Mouse (Mus musculus): ENCODE results near the gene Dhx15.

DNA sequence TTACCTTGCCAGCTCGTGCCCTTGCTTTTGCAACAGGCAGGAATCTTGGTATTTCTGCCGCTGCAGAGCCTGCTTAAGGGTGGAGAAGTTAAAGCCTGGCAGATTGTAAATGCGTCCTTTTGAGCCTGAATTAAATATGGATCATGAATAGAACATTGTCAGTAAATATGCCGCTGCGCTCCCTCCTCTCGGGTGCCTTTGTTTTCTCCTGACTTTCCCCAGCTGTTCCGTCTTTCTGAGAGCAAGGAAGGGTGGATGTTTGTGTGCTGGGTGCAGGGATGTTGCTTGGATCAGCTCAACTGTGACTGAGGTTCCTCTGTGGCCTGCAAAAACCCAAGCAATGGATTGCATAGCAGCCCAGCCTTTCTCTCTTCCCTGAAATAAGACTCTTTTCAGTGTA lies 44.3 kb upstream of the Dhx15 start:
- no peak for TF ChIP-seq GATA1 (IDR thresholded peaks at IDR 0.05; ENCODE audit: borderline replicate concordance, low read length)
- no peak for TF ChIP-seq FLI1 (IDR thresholded peaks at IDR 0.05; ENCODE audit: low read length)
